Mouse (Mus musculus): ENCODE measurements around the gene Zfp248. TPM values are rescaled to one million over a fixed set of nuclear protein-coding genes. Genes with fewer than 3 reads are reported as not detected.

Gene Zfp248
- 3.5 and 3.6 TPM in 2 replicates for polyA plus RNA-seq (2015; fragmentation: Nextera tagmentation; extraction: Ambion mirVana)

DNA sequence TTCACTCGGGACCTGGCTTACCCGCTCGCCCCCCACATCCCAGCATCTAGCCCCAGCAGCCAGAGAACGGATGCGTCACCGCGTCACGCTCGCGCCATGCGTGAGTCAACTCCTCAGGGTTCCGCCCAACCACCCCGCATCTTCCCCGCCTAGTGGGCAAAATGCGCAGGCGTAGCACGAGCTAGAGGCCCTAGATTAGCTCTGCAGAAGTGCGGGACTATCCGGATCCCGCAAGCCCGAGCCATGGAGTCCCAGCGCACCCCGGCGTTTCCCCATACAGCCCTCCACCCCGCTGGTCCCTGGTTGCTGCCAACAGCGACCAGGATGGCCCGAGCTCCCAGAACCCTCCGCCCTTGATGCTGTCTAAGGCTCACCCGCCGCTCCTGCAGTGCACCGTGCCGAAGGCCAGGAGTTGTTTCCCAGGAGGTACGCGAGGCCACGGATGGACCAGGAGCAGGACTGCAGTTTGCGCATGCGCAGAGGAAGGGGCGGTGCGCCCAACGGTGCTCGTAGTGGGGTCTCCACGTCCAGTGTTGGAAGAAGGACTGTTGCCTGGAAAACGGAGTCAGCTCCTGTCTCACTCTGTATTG lies at the start of gene Zfp248:
Gene Zfp248, minus strand, starts transcription at position 487 of the 590 bp plus-strand sequence.

GRCm38 (mm10) chr6:118478957-118479708 lies 23.8 kb upstream of the Zfp248 start, which contains the start of gene Zfp9:
Gene Zfp9 (minus strand): TSS chr6:118479320.

DNA sequence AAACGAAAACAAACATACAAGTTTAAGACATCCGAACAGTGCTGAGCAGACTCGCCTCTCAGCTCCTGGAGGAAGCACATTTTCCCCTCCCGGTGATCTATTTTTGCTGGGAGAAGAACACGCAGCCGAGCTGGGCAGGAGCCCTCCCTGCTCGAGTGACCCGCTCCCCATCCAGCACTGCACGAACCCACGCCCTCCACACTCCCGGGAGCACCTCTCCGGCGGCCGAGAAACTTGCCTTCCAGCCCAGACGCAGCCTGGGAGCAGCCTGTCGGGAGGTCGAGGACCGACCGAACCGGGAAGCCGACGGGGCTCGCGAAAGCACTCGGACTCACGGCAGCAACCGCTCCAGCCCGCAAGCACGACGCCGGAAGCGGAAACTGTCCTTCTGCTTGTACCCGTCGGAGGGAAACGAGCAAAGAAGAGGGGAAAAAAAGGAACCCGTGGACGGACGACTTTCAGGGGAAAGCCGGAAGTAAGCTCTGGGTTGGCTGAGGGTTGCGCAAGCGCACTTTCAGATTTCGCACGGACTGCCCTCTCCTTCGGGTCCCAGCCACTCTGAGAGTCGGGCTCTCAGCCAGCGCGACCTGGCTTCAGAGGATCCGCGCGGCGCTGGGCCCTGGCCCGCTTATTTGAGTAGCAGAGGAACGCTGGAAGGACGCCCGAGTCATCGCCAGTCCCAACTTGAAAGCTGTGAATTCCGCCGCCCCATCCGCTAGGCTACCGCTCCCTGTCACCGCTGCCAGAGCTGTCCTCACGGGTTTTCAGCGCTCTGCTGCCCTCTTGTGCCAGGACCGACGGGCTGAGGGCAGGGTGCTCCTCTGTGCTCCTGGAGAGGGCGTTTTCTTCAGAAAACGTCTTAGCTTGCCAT lies 36.0 kb downstream of the Zfp248 start, which contains the start of gene Bms1:
Gene Bms1, minus strand, starts transcription at position 425 of the 871 bp plus-strand sequence.

Small RNA genes lying within 50 kb of the gene (microRNA-seq; reads per million reads assigned to microRNA genes)
- gene Gm25953: not detected

Other genes with a start within 250 kb of the Zfp248 start
- gene Bms1, start 36.1 kb downstream of the Zfp248 start, polyA plus RNA-seq (2015; fragmentation: Nextera tagmentation; extraction: Ambion mirVana): 12.8 and 14.3 TPM in 2 replicates
- 6.1 and 7.6 TPM in 2 replicates for gene Zfp9, start 23.8 kb upstream of the Zfp248 start, polyA plus RNA-seq (2015; fragmentation: Nextera tagmentation; extraction: Ambion mirVana)
- gene Ankrd26, start 106.7 kb upstream of the Zfp248 start, polyA plus RNA-seq (2015; fragmentation: Nextera tagmentation; extraction: Ambion mirVana): 2.8 and 4.9 TPM in 2 replicates